Mouse (Mus musculus): ENCODE measurements around the gene Olfr456.
"Not testable (repeated sequence)": the region's sequence is repeated elsewhere in the genome, so short reads cannot be mapped to it uniquely, and the experiment has no call there.

The Olfr456 gene

DNA sequence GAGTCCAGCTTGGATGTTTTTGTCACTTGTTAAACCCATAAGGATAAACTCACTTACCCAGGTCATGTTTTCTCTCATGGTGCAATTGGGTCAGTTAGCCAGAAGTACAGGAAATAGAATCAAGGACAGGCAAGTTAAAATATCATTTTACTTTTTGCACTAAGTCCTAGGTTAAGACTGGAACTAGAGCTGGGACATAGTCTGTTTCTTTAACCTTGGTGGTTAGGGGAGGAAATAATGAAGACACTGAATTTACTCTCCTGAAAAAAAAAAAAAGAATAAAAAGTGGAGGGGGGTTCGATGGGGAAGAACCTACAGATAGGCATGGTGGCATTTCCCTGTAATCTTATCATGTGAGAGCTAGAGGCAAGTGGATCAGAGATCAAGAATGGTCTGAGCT lies at the start of gene Olfr456:
TSS of gene Olfr456 (minus strand) at position 101 of the 400 bp plus-strand sequence.
- in situ Hi-C loops (cut with MboI; ENCODE audit: unreplicated experiment in 2 of 2) = no loop called here

- in situ Hi-C loops (cut with MboI; ENCODE audit: unreplicated experiment in 2 of 2) = no loop called here
Measured at GRCm38 (mm10) chr6:42513461-42513860, 26.4 kb upstream of the Olfr456 start.

DNA sequence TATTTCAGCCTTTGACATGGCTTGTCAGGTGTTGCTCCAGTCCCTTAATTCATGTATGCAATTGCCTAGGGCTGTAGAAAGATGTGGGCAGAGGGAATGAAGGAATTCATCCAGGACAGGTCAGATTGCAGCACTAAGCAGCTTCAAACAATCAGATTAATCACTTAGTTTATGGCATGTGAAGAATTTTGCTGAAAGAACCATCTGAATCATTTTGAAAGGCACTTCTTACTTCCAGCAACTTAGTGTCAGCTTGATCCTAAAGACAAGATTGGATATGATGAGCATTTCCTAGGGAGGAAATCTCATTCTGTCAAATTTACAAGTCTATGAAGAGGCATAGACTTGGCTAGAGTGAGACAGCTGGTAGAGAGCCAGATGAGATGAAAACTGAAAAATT lies 22.3 kb upstream of the Olfr456 start:
- in situ Hi-C loops (cut with MboI; ENCODE audit: unreplicated experiment in 2 of 2) = no loop called here

- in situ Hi-C loops (cut with MboI; ENCODE audit: unreplicated experiment in 2 of 2) = no loop called here
Measured at GRCm38 (mm10) chr6:42503478-42503877, 16.5 kb upstream of the Olfr456 start.

- in situ Hi-C loops (cut with MboI; ENCODE audit: unreplicated experiment in 2 of 2) = no loop called here
Measured at GRCm38 (mm10) chr6:42489731-42490130, 2.7 kb upstream of the Olfr456 start.

DNA sequence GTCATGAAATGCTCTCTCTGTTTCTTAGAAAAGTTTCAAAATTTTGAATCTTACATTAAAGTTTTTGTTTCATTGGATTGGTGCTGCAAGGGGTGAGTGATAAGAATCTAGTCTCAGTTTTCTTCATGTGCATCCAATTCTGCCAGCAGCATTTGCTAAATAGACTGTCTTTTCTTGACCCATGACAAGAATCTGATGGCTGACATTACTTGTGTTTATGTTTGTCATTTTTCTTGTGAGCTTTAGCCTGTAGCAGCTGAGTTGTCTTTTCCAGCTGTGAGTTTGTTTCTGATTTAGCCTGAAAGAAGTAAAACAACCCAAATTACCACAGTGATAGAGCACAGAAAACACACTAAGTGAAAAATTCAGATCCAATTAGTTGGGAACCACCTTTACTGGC lies 2.4 kb downstream of the Olfr456 start:
- in situ Hi-C loops (cut with MboI; ENCODE audit: unreplicated experiment in 2 of 2) = no loop called here

GRCm38 (mm10) chr6:42476235-42476634 lies 10.8 kb downstream of the Olfr456 start, which contains the start of gene Olfr457:
TSS of gene Olfr457 (minus strand) at chr6:42476335.
- in situ Hi-C loops (cut with MboI; ENCODE audit: unreplicated experiment in 2 of 2) = no loop called here

GRCm38 (mm10) chr6:42471298-42471697 lies 15.7 kb downstream of the Olfr456 start:
- in situ Hi-C loops (cut with MboI; ENCODE audit: unreplicated experiment in 2 of 2) = not testable (repeated sequence)

- in situ Hi-C loops (cut with MboI; ENCODE audit: unreplicated experiment in 2 of 2) = no loop called here
Measured at GRCm38 (mm10) chr6:42470542-42470941, 16.5 kb downstream of the Olfr456 start.

- in situ Hi-C loops (cut with MboI; ENCODE audit: unreplicated experiment in 2 of 2) = no loop called here
Measured at GRCm38 (mm10) chr6:42465096-42465495, 21.9 kb downstream of the Olfr456 start, which contains the start of gene Olfr458. TSS of gene Olfr458 (minus strand) at chr6:42465196.

GRCm38 (mm10) chr6:42447381-42447780 lies 39.6 kb downstream of the Olfr456 start:
- in situ Hi-C loops (cut with MboI; ENCODE audit: unreplicated experiment in 2 of 2) = no loop called here

DNA sequence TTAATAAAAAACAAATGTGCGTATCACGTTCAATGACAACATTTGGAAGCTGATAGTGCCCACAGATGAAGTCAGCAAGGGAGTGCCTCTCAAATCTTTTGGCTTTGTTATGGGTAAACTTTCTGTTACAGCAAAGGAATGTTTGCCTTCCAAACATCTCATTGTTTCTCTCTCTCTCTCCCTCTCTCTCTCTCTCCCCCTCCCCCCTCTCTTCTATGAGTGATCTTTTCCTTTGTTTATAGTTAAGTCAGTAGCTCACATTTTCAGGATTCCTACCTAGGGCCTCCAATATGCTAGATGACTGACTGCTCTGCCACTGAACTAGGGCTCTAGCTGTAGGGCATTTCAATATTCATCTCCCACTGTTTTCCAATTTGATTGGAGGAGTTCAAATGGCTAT lies 42.5 kb downstream of the Olfr456 start:
- in situ Hi-C loops (cut with MboI; ENCODE audit: unreplicated experiment in 2 of 2) = no loop called here

GRCm38 (mm10) chr6:42441395-42441794 lies 45.6 kb downstream of the Olfr456 start:
- in situ Hi-C loops (cut with MboI; ENCODE audit: unreplicated experiment in 2 of 2) = no loop called here

All from v-Abl transformed pro-B cells (cell line).